Mouse (Mus musculus) right cerebral cortex, postnatal 10 days (tissue): ENCODE measurements around the gene Hmcn1.

Experiments
- DNase-seq, 2 experiments: peaks; one replicate each; pipeline ENCODE4 v3.0.0; 2021; ENCODE audit warnings: low spot score in 2 of 2

Gene Hmcn1

DNA sequence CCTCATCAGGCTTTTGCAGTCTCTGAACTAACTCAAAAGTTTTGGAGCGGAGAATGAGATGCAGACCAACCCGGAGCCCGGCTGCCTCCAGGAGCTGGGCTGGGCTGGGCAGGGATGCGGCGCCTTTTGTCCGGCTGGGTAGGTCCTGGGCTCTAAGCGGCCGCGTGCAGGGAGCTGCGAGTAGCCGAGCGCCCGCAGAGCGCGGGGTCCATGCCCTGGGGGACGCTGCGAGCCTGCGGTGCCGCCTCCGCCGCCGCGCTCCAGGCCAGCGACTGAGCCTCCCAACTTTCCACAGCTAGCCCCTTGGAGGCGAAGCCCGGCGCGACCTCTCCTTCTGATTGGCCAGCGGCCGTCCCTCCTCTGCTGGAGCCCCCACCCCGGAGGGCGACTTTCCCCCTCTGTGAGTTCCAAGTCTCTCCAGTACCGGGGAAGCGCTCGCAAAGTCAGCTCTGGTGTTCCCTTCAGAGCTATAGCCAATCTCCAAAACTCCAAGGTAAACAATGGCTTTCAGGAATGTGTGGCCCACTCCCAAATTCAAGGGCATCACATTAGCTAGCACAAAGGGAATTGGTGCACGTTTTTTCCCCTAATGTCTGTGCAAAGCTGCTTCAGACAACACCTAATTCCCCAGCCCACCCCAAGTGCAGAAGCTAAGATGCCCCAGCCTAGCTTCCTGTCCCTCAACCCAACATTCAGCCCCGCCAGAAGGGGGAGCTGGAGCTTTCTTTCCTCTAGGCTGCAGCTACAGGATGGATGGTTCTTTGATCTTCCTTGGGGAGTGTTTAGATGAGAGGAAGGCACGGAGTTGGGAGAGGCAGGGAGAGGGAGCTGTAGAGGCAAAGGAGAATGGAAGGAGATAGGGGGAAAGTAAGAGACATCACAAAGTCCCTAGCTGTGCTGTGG lies at the start of gene Hmcn1:
TSS of gene Hmcn1 (minus strand) at position 274 of the 903 bp plus-strand sequence.
- DNase-seq = peak; percentile 24 to 29

DNA sequence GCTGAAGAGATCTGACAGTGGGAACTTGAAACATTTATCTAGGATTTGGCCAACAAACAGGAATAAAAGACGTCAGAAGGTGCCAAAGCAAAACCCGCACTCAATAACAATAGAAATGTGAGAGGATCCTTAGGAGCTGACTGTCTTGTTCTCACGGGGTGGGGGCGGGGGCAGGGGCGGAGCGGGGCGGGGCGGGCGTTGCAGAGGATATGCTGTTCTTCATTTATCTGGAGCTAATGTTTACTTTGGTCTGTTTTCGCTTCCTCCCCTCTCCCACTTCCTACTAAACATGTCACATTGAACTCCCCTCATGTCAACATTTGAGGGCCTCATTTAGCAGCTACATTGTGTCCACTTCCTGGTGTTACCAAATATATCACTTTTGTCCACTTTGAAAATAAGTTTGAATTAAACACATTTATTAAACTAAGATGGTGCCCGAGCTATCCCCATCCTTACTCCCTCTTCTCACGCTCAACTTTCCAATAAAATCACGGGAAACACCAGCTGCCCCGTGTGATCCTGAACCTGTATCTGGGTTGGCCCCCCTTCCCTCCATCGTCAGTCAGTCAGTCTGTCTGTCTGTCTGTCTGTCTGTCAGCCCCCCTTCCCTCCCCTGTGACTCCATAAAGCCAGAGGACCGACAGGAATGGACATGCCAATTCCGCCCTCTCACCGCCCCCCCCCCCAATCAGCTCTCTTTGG lies 47.9 kb upstream of the Hmcn1 start:
- DNase-seq = no peak

- no peak for DNase-seq
Observed at GRCm38 (mm10) chr1:151040290-151040689, 47.1 kb upstream of the Hmcn1 start.

GRCm38 (mm10) chr1:151039189-151039588 lies 46.0 kb upstream of the Hmcn1 start:
- DNase-seq = no peak

- no peak for DNase-seq
Observed at GRCm38 (mm10) chr1:151038566-151038965, 45.3 kb upstream of the Hmcn1 start.

DNA sequence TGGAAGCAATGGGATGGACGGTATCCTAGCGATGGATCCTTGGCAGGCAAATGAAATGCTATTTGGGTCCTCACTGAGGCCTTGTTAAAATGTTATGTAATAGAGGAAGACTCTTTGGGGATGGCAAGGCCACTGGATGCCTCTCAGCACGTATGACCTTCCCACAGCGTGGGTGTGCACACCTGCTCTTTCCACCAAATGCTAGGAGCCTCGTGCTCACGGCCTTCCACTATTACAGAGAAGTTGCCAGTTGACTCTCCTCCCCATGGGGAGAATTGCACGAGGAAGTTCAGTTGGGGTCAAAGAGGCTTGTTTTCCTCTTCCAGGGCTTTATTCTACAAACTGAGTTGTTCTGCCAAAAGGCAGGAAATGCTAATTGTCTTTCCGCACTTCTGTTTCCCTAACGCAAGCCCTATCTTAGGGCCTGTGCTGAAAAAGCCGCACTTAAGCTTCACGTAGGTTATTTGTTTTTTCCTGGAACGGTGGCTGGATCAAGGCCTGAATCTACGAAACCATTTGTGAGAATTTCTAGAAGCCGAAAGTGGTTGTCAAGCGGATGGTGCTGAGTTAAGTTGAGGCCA lies 43.3 kb upstream of the Hmcn1 start:
- DNase-seq = no peak

DNA sequence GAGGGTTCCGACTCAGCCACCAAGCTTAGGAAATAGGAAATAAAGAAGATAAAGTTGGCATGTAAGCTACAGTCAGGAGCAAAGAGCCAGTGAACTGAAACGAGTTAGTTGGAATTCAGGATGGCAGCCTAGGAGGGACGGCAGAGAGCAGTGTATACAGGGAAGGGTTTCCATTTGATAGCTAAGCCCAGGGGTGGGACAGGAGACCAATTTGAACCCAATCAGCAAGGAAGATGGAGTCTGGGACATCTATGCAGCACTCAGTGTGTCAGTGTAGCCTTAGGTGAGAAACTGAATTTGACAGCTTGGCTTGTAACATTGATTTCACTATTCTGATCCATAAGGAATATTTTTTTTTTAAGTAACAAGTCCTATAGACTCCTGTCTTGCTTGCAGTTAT lies 42.5 kb upstream of the Hmcn1 start:
- no peak for DNase-seq

DNA sequence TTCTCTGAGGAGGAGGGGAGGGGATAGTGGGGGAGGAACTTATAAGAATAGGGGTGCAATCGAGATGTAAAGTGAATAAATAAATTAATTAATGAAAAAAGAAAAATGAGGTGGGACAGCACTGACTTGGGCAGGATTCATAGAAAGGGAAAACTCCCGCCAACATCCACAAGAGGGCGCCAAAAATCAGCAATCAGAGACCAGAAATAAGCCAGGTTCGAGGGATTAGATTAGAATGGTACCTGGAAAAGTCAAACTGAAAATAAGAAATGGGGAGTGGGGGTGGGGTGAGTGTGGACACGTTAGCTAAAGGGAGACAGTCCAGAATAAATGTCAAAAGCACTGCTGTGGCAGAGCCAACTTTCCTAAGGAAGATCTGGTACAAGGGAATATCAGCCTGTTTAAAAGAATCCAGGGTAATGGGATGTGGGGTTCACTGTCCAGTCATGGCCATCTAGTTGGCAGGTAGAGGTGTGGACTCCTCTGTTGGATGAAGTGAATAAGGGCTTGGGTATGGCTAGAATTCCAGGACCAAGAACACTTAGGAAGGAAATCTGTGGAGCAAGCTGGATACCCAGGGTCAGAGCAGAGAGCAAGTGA lies 41.9 kb upstream of the Hmcn1 start:
- peak; percentile 46 to 76 for DNase-seq

- DNase-seq = no peak
Observed at GRCm38 (mm10) chr1:151033291-151033690, 40.1 kb upstream of the Hmcn1 start.

DNA sequence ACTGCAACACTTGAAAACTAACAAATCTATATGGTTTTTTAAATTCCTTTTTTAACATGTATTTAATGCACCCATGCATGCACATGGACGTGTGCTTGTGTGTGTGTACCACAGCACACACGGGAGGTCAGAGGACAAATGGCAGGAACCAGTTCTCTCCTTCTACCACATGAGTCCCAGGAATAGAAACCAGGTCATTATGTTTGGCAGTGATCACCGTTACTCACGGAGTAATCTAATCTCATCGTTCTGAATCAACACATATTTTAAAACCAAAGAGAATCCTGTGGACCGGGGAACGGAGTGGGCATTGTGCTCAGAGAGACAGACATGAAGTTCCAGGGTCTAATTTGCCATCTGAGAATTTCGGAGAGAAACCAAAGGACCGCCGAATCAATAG lies 38.3 kb upstream of the Hmcn1 start:
- no peak for DNase-seq

- DNase-seq = no peak
Observed at GRCm38 (mm10) chr1:151031086-151031485, 37.9 kb upstream of the Hmcn1 start.

- peak in 1 of 2 experiments; percentile 25 for DNase-seq
Observed at GRCm38 (mm10) chr1:151025049-151025773, 32.0 kb upstream of the Hmcn1 start.

- DNase-seq = no peak
Observed at GRCm38 (mm10) chr1:151019273-151019890, 26.1 kb upstream of the Hmcn1 start.

- peak; percentile 40 to 51 for DNase-seq
Observed at GRCm38 (mm10) chr1:151011056-151011455, 17.8 kb upstream of the Hmcn1 start.

DNA sequence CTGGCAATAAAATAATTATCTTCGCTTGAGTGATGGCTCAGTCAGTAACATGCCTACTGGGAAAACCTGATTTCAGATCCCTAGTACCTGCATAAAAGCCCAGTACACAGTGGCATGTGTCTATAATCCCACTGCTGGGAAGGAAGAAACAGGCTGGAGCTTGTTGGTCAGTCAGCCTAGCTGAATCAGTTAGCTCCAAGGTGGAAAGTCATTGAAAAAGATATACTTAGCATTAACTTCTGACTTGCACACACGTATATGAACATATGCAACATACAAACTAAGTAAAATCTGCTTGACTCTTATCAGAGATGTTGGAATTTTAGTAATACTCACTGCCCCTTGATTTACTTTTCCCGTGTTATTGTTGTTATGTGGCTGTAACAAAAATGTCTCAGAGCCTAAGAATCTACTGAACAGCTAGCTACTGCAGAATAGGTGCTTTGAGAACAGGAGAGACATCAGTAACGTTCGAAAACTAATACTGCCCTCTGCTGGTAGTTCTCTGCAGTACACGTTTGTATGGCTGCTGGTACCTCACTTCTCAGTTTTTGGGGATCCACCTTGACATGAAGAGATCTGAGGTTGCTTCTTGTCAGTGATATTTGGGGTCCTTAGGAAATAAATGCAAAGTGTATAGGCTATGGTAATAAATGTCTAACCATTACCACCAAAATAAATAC lies 16.0 kb upstream of the Hmcn1 start:
- DNase-seq = peak; percentile 64 to 78

DNA sequence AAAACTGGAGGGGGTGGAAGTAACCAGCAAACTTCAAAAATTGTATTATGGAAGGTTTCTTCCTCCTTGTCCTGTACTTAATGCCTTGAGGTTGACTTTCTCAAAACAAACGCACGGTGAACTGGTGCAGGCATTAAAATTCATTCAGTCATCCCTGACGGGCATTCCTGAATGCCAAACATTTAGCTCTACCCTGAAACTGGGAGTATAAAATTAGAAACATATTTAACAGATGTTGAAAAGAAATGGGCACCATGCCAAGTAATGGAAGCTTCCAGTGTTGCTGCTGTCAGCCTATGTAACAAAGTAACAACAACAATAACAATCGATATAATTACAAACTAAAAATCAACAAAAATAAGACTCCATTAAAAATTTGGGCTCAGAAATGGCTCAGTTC lies 14.5 kb upstream of the Hmcn1 start:
- DNase-seq = no peak

DNA sequence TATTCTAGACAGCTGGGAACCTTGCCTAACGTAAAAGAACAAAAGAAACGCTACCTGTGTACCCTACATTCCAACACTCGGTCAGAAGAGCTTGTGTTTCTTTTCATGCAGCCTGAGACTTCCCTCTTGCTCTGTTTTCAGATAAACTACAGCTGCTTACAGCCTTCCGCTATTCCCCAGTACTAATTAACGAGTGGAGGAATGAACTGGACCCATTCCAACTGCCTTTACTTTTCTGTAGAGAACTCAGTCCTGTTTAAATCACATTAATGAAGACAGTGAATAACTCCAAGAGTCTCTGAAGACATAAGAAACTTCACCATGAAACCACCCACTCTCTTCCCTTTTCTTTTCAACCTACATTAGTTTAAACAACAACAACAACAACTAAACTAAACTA lies 10.8 kb upstream of the Hmcn1 start:
- DNase-seq = no peak

GRCm38 (mm10) chr1:151001868-151002428 lies 8.7 kb upstream of the Hmcn1 start:
- no peak for DNase-seq

DNA sequence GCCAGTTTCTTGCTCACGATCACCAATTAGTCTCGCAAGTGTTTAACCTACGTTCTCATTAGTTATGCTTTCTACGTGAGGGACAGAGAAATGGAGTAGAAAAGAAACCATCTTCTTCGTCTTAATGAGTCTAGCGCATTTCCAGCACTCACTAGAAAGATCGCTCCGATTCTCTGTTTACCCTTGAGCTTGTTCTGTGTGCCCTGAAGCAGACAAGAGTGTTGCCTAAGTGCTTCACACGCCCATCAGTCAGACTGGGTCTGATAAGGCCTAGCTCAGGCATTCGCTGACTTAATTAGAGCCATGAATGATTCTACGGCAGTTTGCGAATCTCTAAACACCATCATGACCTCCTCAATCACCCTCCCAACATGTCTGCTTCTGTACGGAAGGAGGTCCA lies 7.5 kb upstream of the Hmcn1 start:
- DNase-seq = no peak

DNA sequence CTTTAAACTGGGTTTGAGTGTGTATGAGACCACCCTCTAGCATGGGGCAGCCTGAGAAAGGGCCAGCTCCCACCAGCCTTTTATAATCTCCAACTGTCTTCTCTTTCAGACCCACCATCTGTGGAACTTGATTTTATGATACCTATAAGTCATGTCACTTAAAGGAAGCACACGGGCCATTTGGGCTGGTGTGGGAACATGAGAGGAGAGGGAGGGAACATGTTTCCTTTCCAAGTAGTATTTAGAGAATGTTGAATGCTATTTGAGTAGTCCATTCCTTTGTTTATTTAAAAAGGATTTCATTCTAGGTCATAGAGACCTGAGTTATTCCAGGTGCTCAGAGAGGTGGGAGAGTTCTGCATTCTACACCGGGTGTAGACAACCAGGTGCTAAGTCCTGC lies 1.4 kb upstream of the Hmcn1 start:
- DNase-seq = no peak
